Mouse (Mus musculus) ovary, postnatal 36 days (tissue): ENCODE measurements around the gene Krt39.

ENCODE experiments used
- DNase-seq: peaks from one replicate; pipeline ENCODE4 v3.0.0; 2022; ENCODE audit warnings: low spot score, mixed read lengths

The Krt39 gene

GRCm38 (mm10) chr11:99521288-99521860 lies at the start of gene Krt39:
Gene Krt39, minus strand, starts transcription at chr11:99521338.
- DNase-seq, result no peak

- DNase-seq, result no peak
These were observed 45.4 kb upstream of the Krt39 start, which contains the start of gene Krtap3-1 for GRCm38 (mm10) chr11:99566530-99566929. Gene Krtap3-1, minus strand, starts transcription at chr11:99566630.

- no peak for DNase-seq
These were observed 41.4 kb upstream of the Krt39 start for GRCm38 (mm10) chr11:99562580-99562979.

- DNase-seq, result no peak
These were observed 38.2 kb upstream of the Krt39 start, which contains the start of gene Gm11939 for GRCm38 (mm10) chr11:99559366-99559765. Gene Gm11939, minus strand, starts transcription at chr11:99559466.

- DNase-seq, result no peak
These were observed 37.0 kb upstream of the Krt39 start for GRCm38 (mm10) chr11:99557976-99558745.

- DNase-seq, result no peak
These were observed 35.6 kb upstream of the Krt39 start, which contains the start of gene Krtap3-2 for GRCm38 (mm10) chr11:99556753-99557152. Gene Krtap3-2, minus strand, starts transcription at chr11:99556853.

GRCm38 (mm10) chr11:99556195-99556594 lies 35.1 kb upstream of the Krt39 start:
- DNase-seq, result no peak

GRCm38 (mm10) chr11:99550765-99551164 lies 29.6 kb upstream of the Krt39 start, which contains the start of gene Krtap3-3:
Gene Krtap3-3, minus strand, starts transcription at chr11:99550865.
- DNase-seq, result no peak

GRCm38 (mm10) chr11:99547892-99548291 lies 26.8 kb upstream of the Krt39 start:
- no peak for DNase-seq

GRCm38 (mm10) chr11:99539721-99540120 lies 18.6 kb upstream of the Krt39 start:
- peak; percentile 56 for DNase-seq

- DNase-seq, result no peak
These were observed 7.0 kb downstream of the Krt39 start for GRCm38 (mm10) chr11:99514098-99514497.

- DNase-seq, result no peak
These were observed 20.9 kb downstream of the Krt39 start for GRCm38 (mm10) chr11:99500095-99500805.

- DNase-seq, result no peak
These were observed 24.7 kb downstream of the Krt39 start for GRCm38 (mm10) chr11:99496460-99496859.

GRCm38 (mm10) chr11:99494741-99495140 lies 26.4 kb downstream of the Krt39 start:
- no peak for DNase-seq

- DNase-seq, result no peak
These were observed 27.6 kb downstream of the Krt39 start for GRCm38 (mm10) chr11:99493574-99493850.

- no peak for DNase-seq
These were observed 28.2 kb downstream of the Krt39 start, which contains the start of gene Krt23 for GRCm38 (mm10) chr11:99492733-99493573. Gene Krt23, minus strand, starts transcription at chr11:99493137.

GRCm38 (mm10) chr11:99491040-99491439 lies 30.1 kb downstream of the Krt39 start:
- no peak for DNase-seq

GRCm38 (mm10) chr11:99490624-99491023 lies 30.5 kb downstream of the Krt39 start:
- DNase-seq, result no peak

GRCm38 (mm10) chr11:99489233-99489632 lies 31.9 kb downstream of the Krt39 start:
- DNase-seq, result no peak

- no peak for DNase-seq
These were observed 46.2 kb downstream of the Krt39 start for GRCm38 (mm10) chr11:99474981-99475380.

- no peak for DNase-seq
These were observed 47.7 kb downstream of the Krt39 start for GRCm38 (mm10) chr11:99473433-99473832.

GRCm38 (mm10) chr11:99472405-99472804 lies 48.7 kb downstream of the Krt39 start:
- no peak for DNase-seq
